Mouse (Mus musculus) kidney, postnatal 4 days (tissue): ENCODE results near the gene Tmcc1.

Source experiments
- DNase-seq, 2 experiments: peaks; one replicate each; pipeline ENCODE4 v3.0.0; 2021; ENCODE audit warnings: mixed read lengths in 2 of 2

Tmcc1 gene

GRCm38 (mm10) chr6:116010541-116010940, 182.7 kb downstream of the Tmcc1 start:
- peak; percentile 90 to 92 for DNase-seq

- DNase-seq: peak; percentile 48 to 70
Measured at GRCm38 (mm10) chr6:116009426-116009825, 183.9 kb downstream of the Tmcc1 start.

GRCm38 (mm10) chr6:116007561-116008173, 185.6 kb downstream of the Tmcc1 start:
- peak; percentile 89 for DNase-seq

- DNase-seq: peak; percentile 74 to 86
Measured at GRCm38 (mm10) chr6:116006731-116007130, 186.6 kb downstream of the Tmcc1 start.

- DNase-seq: peak in 1 of 2 experiments; percentile 17
Measured at GRCm38 (mm10) chr6:116005959-116006288, 187.4 kb downstream of the Tmcc1 start.

GRCm38 (mm10) chr6:116005275-116005958, 187.9 kb downstream of the Tmcc1 start:
- peak; percentile 57 to 71 for DNase-seq

GRCm38 (mm10) chr6:116004716-116005115, 188.6 kb downstream of the Tmcc1 start:
- DNase-seq: peak in 1 of 2 experiments; percentile 12

- peak in 1 of 2 experiments; percentile 68 for DNase-seq
Measured at GRCm38 (mm10) chr6:116004069-116004468, 189.2 kb downstream of the Tmcc1 start.

GRCm38 (mm10) chr6:116003516-116003915, 189.8 kb downstream of the Tmcc1 start:
- DNase-seq: peak in 1 of 2 experiments; percentile 25

- DNase-seq: no peak
Measured at GRCm38 (mm10) chr6:116002311-116003104, 190.8 kb downstream of the Tmcc1 start.

GRCm38 (mm10) chr6:116000851-116001250, 192.4 kb downstream of the Tmcc1 start:
- DNase-seq: no peak

GRCm38 (mm10) chr6:115999227-115999626, 194.1 kb downstream of the Tmcc1 start:
- peak; percentile 60 to 62 for DNase-seq

- no peak for DNase-seq
Measured at GRCm38 (mm10) chr6:115998758-115999157, 194.5 kb downstream of the Tmcc1 start.

GRCm38 (mm10) chr6:115997726-115998311, 195.5 kb downstream of the Tmcc1 start:
- no peak for DNase-seq

GRCm38 (mm10) chr6:115996171-115996851, 197.0 kb downstream of the Tmcc1 start:
- DNase-seq: peak; percentile 68 to 80

- peak in 1 of 2 experiments; percentile 56 for DNase-seq
Measured at GRCm38 (mm10) chr6:115995531-115995941, 197.8 kb downstream of the Tmcc1 start.

- peak; percentile 97 to 98 for DNase-seq
Measured at GRCm38 (mm10) chr6:115994877-115995520, 198.3 kb downstream of the Tmcc1 start, which contains the start of gene Plxnd1. Gene Plxnd1 (minus strand): TSS chr6:115995005.

GRCm38 (mm10) chr6:115994146-115994876, 199.0 kb downstream of the Tmcc1 start:
- peak; percentile 62 to 70 for DNase-seq

- DNase-seq: peak; percentile 53 to 68
Measured at GRCm38 (mm10) chr6:115993463-115994145, 199.7 kb downstream of the Tmcc1 start.

- DNase-seq: no peak
Measured at GRCm38 (mm10) chr6:115992981-115993380, 200.3 kb downstream of the Tmcc1 start.
